Mouse (Mus musculus): Measurements from ENCODE around the gene Dhrs7. TPM values are rescaled to one million over a fixed set of nuclear protein-coding genes. Genes with fewer than 3 reads are reported as not detected.

The Dhrs7 gene
- polyA plus RNA-seq, 1 experiment from 2014 or later, result 4.3 TPM

DNA sequence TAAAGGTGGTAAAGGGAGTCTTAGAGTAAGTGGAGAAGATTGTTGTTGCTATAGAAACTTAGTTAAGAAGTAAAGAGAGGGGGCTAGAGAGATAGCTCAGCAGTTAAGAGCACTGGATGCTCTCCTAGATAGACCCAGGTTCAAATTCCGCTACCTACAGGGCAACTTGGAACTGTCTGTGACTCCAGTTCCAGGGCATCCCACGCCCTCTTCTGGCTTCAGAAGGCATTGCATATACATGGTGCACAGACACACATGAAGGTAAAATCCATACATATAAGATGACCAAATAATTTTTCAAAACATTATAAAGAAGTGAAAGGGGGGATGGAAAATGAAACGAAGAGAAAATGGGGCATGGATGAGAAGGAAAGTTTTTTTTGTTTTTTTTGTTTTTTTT lies 14.9 kb upstream of the Dhrs7 start:
- H3K36me3 ChIP-seq, result no peaks in the 10 kb centered on the region
- 80% methylated on average over 3 of the region's 3 CpGs for WGBS
- H3K27ac ChIP-seq, result no peak overlapping the region
- DNase-seq (ENCODE audit: low spot score), result no peak
- no peaks in the 10 kb centered on the region for H3K9me3 ChIP-seq (replicated peaks)
- H3K4me3 ChIP-seq, result no peak overlapping the region
- H3K4me1 ChIP-seq, result no peaks in the 10 kb centered on the region
- no peaks in the 10 kb centered on the region for H3K27me3 ChIP-seq (ENCODE audit: low read depth, poor library complexity, severe bottlenecking)

DNA sequence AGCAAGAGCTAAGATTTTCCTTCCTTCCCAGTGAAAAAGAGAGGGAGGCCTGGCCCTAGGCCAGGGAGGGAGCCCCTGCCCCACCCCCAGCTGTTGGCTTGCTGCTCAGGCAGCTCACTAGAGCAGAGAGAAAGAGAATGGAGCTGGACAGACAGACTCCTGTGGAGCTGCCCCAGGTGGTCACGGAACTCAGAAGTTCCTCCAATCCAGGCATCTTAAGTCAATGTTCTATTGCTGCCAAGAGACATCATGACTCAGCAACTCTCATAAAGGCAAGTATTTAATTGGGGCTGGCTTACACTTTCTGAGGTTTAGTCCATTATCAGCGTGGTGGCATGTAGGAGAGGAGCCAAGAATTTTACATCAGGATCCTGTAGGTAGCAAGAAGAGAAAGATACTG lies 10.1 kb upstream of the Dhrs7 start:
- H3K27ac ChIP-seq, result no peak overlapping the region
- H3K4me3 ChIP-seq, result no peak overlapping the region
- H3K9me3 ChIP-seq (replicated peaks), result no peaks in the 10 kb centered on the region
- H3K36me3 ChIP-seq, result no peaks in the 10 kb centered on the region
- H3K4me1 ChIP-seq, result no peaks in the 10 kb centered on the region
- WGBS, result 94% methylated on average over 2 of the region's 2 CpGs
- no peak for DNase-seq (ENCODE audit: low spot score)
- H3K27me3 ChIP-seq (ENCODE audit: low read depth, poor library complexity, severe bottlenecking), result no peaks in the 10 kb centered on the region

DNA sequence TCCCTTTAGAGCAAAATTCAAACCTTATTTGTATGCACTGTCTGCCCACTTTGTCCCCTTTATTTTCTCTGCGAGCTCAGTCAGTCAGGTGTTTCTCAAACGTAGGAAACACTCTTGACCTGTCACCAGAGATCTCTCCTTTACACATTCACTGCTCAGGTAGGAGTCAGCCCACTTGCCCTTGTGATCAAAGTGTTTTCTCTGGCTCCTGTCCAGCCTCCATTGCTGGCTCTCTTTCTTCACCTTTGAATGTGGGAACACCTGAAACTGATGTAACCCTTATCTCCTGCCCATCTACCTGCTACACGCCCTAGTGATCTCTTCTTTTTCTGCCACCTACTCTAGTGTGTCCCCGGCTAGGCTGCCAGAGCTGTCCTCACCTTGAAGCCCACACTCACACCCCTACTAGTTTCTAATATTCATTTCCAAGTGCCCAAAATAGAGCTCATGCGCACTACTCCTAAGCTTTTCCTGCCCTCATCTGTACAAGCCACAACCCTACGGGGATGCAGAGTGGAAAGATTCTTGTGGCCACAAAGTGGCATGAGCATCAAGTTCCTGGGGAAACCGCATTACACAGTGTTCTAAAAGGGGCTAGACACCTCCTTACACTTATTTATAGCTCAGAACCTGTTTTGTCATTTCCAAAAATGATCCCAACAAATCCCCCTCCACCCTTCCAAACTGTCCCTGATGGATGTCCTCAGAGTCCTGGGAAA lies 9.5 kb upstream of the Dhrs7 start:
- Histone ChIP-seq H3K9me3 (replicated peaks) (no peaks in the 10 kb centered on the region), H3K4me3 (no peak overlapping the region), H3K36me3 (no peaks in the 10 kb centered on the region), H3K4me1 (no peaks in the 10 kb centered on the region), H3K27me3 (ENCODE audit: low read depth, poor library complexity, severe bottlenecking) (no peaks in the 10 kb centered on the region), H3K27ac (no peak overlapping the region)
- 86% methylated on average over 7 of the region's 7 CpGs for WGBS
- DNase-seq (ENCODE audit: low spot score), result no peak

DNA sequence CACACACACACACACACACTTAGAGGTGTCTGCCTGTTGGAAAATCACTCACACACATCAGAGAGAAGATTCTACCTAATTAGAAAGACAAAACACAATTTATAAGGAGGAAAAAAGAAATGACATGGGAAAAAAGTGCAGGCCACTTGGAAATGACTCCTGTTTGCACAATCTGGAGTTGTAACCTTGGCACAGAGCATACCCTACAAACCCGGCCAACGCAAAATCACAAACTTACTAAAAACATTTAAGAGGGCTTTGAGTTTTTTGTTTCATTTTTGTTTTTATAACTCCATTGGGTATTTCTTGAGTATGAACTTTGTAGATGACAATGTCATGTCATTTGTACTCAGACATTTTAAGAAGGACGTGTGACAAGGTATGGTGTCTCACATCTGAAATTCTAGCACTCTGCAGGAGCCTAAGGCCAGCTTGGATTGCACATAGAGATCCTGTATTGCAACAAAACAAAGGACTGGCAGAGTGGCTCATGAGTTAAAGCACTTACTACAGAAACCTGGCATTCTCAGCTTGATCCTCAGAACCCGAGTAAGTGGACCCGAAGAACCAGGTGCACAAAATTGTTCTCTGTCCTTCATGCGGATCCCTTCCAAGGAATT lies 6.9 kb upstream of the Dhrs7 start:
- no peak overlapping the region for H3K4me3 ChIP-seq
- DNase-seq (ENCODE audit: low spot score), result no peak
- no peaks in the 10 kb centered on the region for H3K9me3 ChIP-seq (replicated peaks)
- no peak overlapping the region for H3K27ac ChIP-seq
- no peaks in the 10 kb centered on the region for H3K27me3 ChIP-seq (ENCODE audit: low read depth, poor library complexity, severe bottlenecking)
- no peaks in the 10 kb centered on the region for H3K36me3 ChIP-seq
- WGBS, result 95% methylated on average over 6 of the region's 6 CpGs
- no peaks in the 10 kb centered on the region for H3K4me1 ChIP-seq

DNA sequence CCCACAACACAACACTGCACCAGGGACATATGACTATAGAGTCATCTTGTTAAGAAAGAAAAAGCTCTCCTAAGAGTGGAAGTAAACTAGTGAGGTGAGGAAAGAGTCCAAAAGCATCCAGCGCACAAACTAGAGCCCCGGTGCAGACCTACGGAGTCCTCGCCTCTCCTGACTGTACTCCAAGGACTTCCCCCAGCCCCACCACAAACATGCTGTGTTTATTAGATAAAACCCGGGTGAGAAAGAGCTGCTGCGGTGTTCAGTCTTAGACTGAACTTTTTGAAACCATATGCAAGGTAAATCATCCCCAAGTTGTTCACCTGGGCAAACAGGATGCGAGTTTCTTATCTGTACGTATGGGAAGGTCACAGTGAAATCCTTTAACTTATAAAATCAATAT lies 6.2 kb upstream of the Dhrs7 start:
- no peak overlapping the region for H3K4me3 ChIP-seq
- no peaks in the 10 kb centered on the region for H3K4me1 ChIP-seq
- H3K27me3 ChIP-seq (ENCODE audit: low read depth, poor library complexity, severe bottlenecking), result no peaks in the 10 kb centered on the region
- DNase-seq (ENCODE audit: low spot score), result no peak
- no peak overlapping the region for H3K27ac ChIP-seq
- WGBS, result 90% methylated on average over 8 of the region's 8 CpGs
- H3K36me3 ChIP-seq, result no peaks in the 10 kb centered on the region
- H3K9me3 ChIP-seq (replicated peaks), result no peaks in the 10 kb centered on the region

- 78% methylated on average over 10 of the region's 10 CpGs for WGBS
- DNase-seq (ENCODE audit: low spot score), result no peak
- no peak overlapping the region for H3K27ac ChIP-seq
- H3K4me3 ChIP-seq, result no peak overlapping the region
- no peaks in the 10 kb centered on the region for H3K9me3 ChIP-seq (replicated peaks)
- no peaks in the 10 kb centered on the region for H3K36me3 ChIP-seq
- peaks cover 5% of the 10 kb centered on the region; the same call in 1 of the 2 replicates for H3K27me3 ChIP-seq (ENCODE audit: low read depth, poor library complexity, severe bottlenecking)
- peaks cover 10% of the 10 kb centered on the region for H3K4me1 ChIP-seq
These were observed 3.3 kb upstream of the Dhrs7 start for GRCm38 (mm10) chr12:72667868-72668469.

- Histone ChIP-seq H3K4me3 (no peak overlapping the region), H3K9me3 (replicated peaks) (no peaks in the 10 kb centered on the region), H3K36me3 (no peaks in the 10 kb centered on the region), H3K27me3 (ENCODE audit: low read depth, poor library complexity, severe bottlenecking) (peaks cover 5% of the 10 kb centered on the region; the same call in 1 of the 2 replicates), H3K4me1 (peaks cover 10% of the 10 kb centered on the region), H3K27ac (no peak overlapping the region)
- no peak for DNase-seq (ENCODE audit: low spot score)
- WGBS, result 91% methylated on average over 5 of the region's 5 CpGs
These were observed 1.3 kb upstream of the Dhrs7 start for GRCm38 (mm10) chr12:72666015-72666414.

DNA sequence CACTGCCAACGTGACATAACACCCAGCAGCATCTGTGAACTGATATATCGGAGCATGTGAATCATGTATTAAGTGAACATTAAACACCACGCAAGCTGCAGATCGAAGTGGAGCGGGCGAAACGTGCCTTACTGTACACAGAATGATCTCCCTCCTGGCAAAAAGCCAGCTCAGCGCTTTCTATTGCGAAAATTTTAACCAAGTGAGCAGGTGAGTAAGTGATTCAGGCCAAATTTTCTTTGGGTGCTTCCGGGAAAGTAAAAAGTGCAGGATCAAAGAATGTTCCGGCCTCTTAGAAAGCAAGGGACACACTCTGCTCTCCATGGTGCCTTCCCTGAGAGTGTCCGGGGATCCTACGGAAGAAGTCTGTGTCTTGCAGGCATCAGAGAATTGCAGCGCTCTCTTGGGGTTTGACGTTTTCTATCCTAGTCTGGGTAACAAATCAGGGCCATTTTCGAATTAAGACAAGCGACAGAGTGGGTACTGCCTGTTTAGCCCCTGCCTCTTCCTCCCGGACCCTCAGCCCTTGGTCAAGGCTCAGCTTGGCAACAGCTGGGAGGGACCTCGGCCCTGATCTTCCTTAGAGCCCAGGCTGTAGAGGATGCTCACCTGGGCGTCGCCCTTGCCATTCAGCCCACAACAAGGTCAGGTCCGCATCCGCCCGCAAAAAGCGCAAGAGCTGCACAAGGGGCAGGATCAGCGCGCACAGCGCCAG lies 532 bp downstream of the Dhrs7 start:
- WGBS, result 13% methylated on average over 28 of the region's 28 CpGs
- Histone ChIP-seq H3K4me3 (peak overlapping the region; percentile 56), H3K27me3 (ENCODE audit: low read depth, poor library complexity, severe bottlenecking) (peaks cover 5% of the 10 kb centered on the region; the same call in 1 of the 2 replicates), H3K27ac (peak overlapping the region; percentile 76), H3K4me1 (peaks cover 10% of the 10 kb centered on the region), H3K36me3 (no peaks in the 10 kb centered on the region), H3K9me3 (replicated peaks) (no peaks in the 10 kb centered on the region)
- DNase-seq (ENCODE audit: low spot score), result no peak

GRCm38 (mm10) chr12:72655775-72656174 lies 8.9 kb downstream of the Dhrs7 start:
- 92% methylated on average over 16 of the region's 16 CpGs for WGBS
- Histone ChIP-seq H3K27ac (no peak overlapping the region), H3K4me1 (no peaks in the 10 kb centered on the region), H3K27me3 (ENCODE audit: low read depth, poor library complexity, severe bottlenecking) (no peaks in the 10 kb centered on the region), H3K9me3 (replicated peaks) (no peaks in the 10 kb centered on the region), H3K4me3 (no peak overlapping the region), H3K36me3 (no peaks in the 10 kb centered on the region)
- DNase-seq (ENCODE audit: low spot score), result no peak

- DNase-seq (ENCODE audit: low spot score), result peak; percentile 67
- Histone ChIP-seq H3K27ac (no peak overlapping the region), H3K4me1 (0 out of 2 replicates have a peak, but pooled peaks cover 2% of the 10 kb centered on the region), H3K27me3 (ENCODE audit: low read depth, poor library complexity, severe bottlenecking) (no peaks in the 10 kb centered on the region), H3K4me3 (no peak overlapping the region), H3K36me3 (no peaks in the 10 kb centered on the region), H3K9me3 (replicated peaks) (no peaks in the 10 kb centered on the region)
- WGBS, result 26% methylated on average over 4 of the region's 4 CpGs
These were observed 10.0 kb downstream of the Dhrs7 start for GRCm38 (mm10) chr12:72654698-72655097.

GRCm38 (mm10) chr12:72649611-72650330 lies 14.9 kb downstream of the Dhrs7 start, which contains the start of gene Gm4756:
TSS of gene Gm4756 (minus strand) at chr12:72649661.
- no peak within 1 kb of the TSS for H3K27ac ChIP-seq
- no peaks in the 10 kb centered on the region for H3K36me3 ChIP-seq

DNA sequence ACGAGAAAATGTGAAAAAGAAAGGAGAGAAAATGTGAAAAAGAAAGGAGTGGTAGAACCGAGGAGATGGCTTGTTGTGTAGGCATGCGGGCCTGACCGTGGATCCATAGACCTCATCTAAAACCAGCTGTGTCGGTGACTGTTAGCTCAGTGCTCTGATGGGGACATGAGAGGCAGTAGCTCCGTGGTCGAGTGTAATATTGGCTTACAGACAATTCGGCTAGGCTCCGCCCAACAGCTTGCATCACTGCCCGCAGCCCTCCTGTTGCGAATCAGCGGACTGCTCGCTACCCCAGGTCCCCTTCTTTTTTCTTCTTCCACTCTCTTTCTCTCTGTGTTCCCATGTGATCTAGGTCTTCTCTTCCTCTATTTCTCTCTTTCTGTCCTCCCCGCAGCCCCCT lies 15.8 kb downstream of the Dhrs7 start:
- WGBS, result 93% methylated on average over 14 of the region's 14 CpGs

More at GRCm38 (mm10) chr12:72649611-72650330, 14.9 kb downstream of the Dhrs7 start, which contains the start of gene Gm4756:
- no peak for DNase-seq (ENCODE audit: low spot score)
- Histone ChIP-seq H3K4me1 (0 out of 2 replicates have a peak, but pooled peaks cover 2% of the 10 kb centered on the region), H3K27me3 (ENCODE audit: low read depth, poor library complexity, severe bottlenecking) (no peaks in the 10 kb centered on the region), H3K9me3 (replicated peaks) (no peaks in the 10 kb centered on the region), H3K4me3 (no peak within 1 kb of the TSS)
- WGBS, result 80% methylated on average over 11 of the region's 11 CpGs

More for the DNA sequence above, 15.8 kb downstream of the Dhrs7 start:
- H3K9me3 ChIP-seq (replicated peaks), result no peaks in the 10 kb centered on the region
- no peak overlapping the region for H3K27ac ChIP-seq
- no peaks in the 10 kb centered on the region for H3K36me3 ChIP-seq
- no peaks in the 10 kb centered on the region for H3K27me3 ChIP-seq (ENCODE audit: low read depth, poor library complexity, severe bottlenecking)
- H3K4me3 ChIP-seq, result no peak overlapping the region
- 0 out of 2 replicates have a peak, but pooled peaks cover 2% of the 10 kb centered on the region for H3K4me1 ChIP-seq
- no peak for DNase-seq (ENCODE audit: low spot score)
